Mouse (Mus musculus) bone marrow macrophage, adult 2 months (primary cell): ENCODE data around the gene Shisal2a. TPM values are rescaled to one million over a fixed set of nuclear protein-coding genes. Genes with fewer than 3 reads are reported as not detected.
"Not testable (repeated sequence)": the region's sequence is repeated elsewhere in the genome, so short reads cannot be mapped to it uniquely, and the experiment has no call there.

ENCODE experiments used
- H3K27ac ChIP-seq: 2 replicates; pipeline ENCODE4 v1.5.1; 2012; ENCODE audit warnings: low read depth, low read length; ENCODE audit not compliant: insufficient read depth
- H3K4me1 ChIP-seq: 2 replicates; pipeline ENCODE4 v1.6.1; 2012; ENCODE audit warnings: low read length; ENCODE audit not compliant: control insufficient read depth, insufficient read depth
- H3K4me3 ChIP-seq: 2 replicates; pipeline ENCODE4 v1.5.1; 2012; ENCODE audit warnings: mild to moderate bottlenecking, low read length, moderate library complexity; ENCODE audit not compliant: insufficient read depth
- CTCF ChIP-seq: IDR thresholded peaks from 2 replicates; pipeline ENCODE4 v1.5.1; 2012; ENCODE audit warnings: low read depth, mild to moderate bottlenecking, low read length, moderate library complexity
- POLR2A ChIP-seq: IDR thresholded peaks from 2 replicates; pipeline ENCODE4 v1.6.1; 2012; ENCODE audit warnings: mild to moderate bottlenecking, low read depth, low read length, borderline replicate concordance
- polyA plus RNA-seq: library from polyadenylated mRNA; stranded (reverse); fragments of >200 nt; gene quantifications from 2 replicates; pipeline ENCODE4 v1.2.4, GENCODE M21; 2012; ENCODE audit not compliant: missing spikeins, insufficient read depth, insufficient read length

Gene Shisal2a
- polyA plus RNA-seq, 1 experiment, result not detected

- H3K4me3 ChIP-seq, result no peak overlapping the region
- H3K4me1 ChIP-seq, result no peaks in the 10 kb centered on the region
- TF ChIP-seq POLR2A (no peak), CTCF (no peak)
- no peak overlapping the region for H3K27ac ChIP-seq
These were observed 22.8 kb downstream of the Shisal2a start for GRCm38 (mm10) chr4:108360136-108361055.

- no peak overlapping the region for H3K4me3 ChIP-seq
- no peak for TF ChIP-seq POLR2A
- TF ChIP-seq CTCF, result no peak
- H3K4me1 ChIP-seq, result no peaks in the 10 kb centered on the region
- H3K27ac ChIP-seq, result no peak overlapping the region
These were observed 24.7 kb downstream of the Shisal2a start for GRCm38 (mm10) chr4:108358498-108358897.

- Histone ChIP-seq H3K4me3 (no peak overlapping the region), H3K4me1 (no peaks in the 10 kb centered on the region), H3K27ac (no peak overlapping the region)
- TF ChIP-seq POLR2A (no peak), CTCF (no peak)
These were observed 25.7 kb downstream of the Shisal2a start for GRCm38 (mm10) chr4:108357458-108357857.

GRCm38 (mm10) chr4:108353591-108353990, 29.6 kb downstream of the Shisal2a start:
- H3K4me3 ChIP-seq, H3K27ac ChIP-seq: not testable (repeated sequence)
- peaks cover 14% of the 10 kb centered on the region for H3K4me1 ChIP-seq

GRCm38 (mm10) chr4:108350819-108351218, 32.3 kb downstream of the Shisal2a start:
- Histone ChIP-seq H3K27ac (no peak overlapping the region), H3K4me3 (no peak overlapping the region), H3K4me1 (peaks cover 28% of the 10 kb centered on the region)
- TF ChIP-seq POLR2A (no peak), CTCF (no peak)

GRCm38 (mm10) chr4:108349836-108350547, 33.2 kb downstream of the Shisal2a start:
- Histone ChIP-seq H3K4me1 (peaks cover 28% of the 10 kb centered on the region), H3K4me3 (no peak overlapping the region), H3K27ac (no peak overlapping the region)
- TF ChIP-seq CTCF, result no peak

GRCm38 (mm10) chr4:108349064-108349463, 34.1 kb downstream of the Shisal2a start:
- H3K4me3 ChIP-seq, result no peak overlapping the region
- no peak overlapping the region for H3K27ac ChIP-seq
- H3K4me1 ChIP-seq, result peaks cover 28% of the 10 kb centered on the region
- TF ChIP-seq CTCF (no peak), POLR2A (no peak)

- H3K4me1 ChIP-seq, result peaks cover 28% of the 10 kb centered on the region
- TF ChIP-seq POLR2A, result no peak
- TF ChIP-seq CTCF, result no peak
- H3K4me3 ChIP-seq, result no peak overlapping the region
- no peak overlapping the region for H3K27ac ChIP-seq
These were observed 34.8 kb downstream of the Shisal2a start for GRCm38 (mm10) chr4:108348256-108348875.

GRCm38 (mm10) chr4:108347111-108347510, 36.0 kb downstream of the Shisal2a start:
- Histone ChIP-seq H3K4me1 (peaks cover 28% of the 10 kb centered on the region), H3K27ac (no peak overlapping the region), H3K4me3 (peak overlapping the region; percentile 40)
- TF ChIP-seq POLR2A (no peak), CTCF (no peak)

GRCm38 (mm10) chr4:108345826-108346225, 37.3 kb downstream of the Shisal2a start:
- Histone ChIP-seq H3K4me3 (no peak overlapping the region), H3K4me1 (peaks cover 28% of the 10 kb centered on the region), H3K27ac (no peak overlapping the region)
- TF ChIP-seq POLR2A, result no peak
- no peak for TF ChIP-seq CTCF
